Mouse (Mus musculus): ENCODE results near the gene Ildr2.

DNA sequence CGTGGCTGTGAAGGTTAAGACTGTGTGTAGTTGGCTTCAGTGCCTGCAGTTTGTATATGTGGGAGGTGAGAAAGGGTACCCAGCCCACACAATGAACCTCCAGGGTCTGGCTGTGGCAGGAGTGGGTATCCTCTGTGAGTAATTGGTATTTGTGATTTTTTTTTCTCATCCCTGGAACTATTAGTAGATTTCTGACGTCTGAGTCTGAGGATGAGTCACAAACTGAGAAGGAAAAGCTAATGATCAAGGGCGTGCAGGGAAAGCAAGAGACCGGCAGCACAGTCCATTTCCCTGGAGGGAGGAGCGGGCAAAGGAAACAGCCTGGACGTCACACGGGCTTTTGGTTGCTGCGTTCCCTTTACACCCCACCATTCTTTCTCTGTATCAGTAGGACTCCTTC is 43.0 kb downstream of the Ildr2 start:
- TF ChIP-seq CTCF (IDR thresholded peaks at IDR 0.05; ENCODE audit: borderline replicate concordance, control insufficient read depth, extremely low read depth, insufficient read depth, low read length, poor library complexity) (no peak), POLR2A (IDR thresholded peaks at IDR 0.05; ENCODE audit: control insufficient read depth, extremely low read depth, insufficient read depth, low read length, poor library complexity) (no peak)

Data from thymus, adult 2 months (tissue).